Mouse (Mus musculus): Measurements from ENCODE around the gene Rpl3l. TPM values are rescaled to one million over a fixed set of nuclear protein-coding genes. Genes with fewer than 3 reads are reported as not detected.
A peak's percentile ranks its signal among the peaks of the same experiment; 100 is the strongest.
"Not testable (repeated sequence)": the region's sequence is repeated elsewhere in the genome, so short reads cannot be mapped to it uniquely, and the experiment has no call there.

Rpl3l gene
- under 1 TPM in 1 of 4 experiments, not detected in 3; 0.49 TPM for total RNA-seq (2022)

DNA sequence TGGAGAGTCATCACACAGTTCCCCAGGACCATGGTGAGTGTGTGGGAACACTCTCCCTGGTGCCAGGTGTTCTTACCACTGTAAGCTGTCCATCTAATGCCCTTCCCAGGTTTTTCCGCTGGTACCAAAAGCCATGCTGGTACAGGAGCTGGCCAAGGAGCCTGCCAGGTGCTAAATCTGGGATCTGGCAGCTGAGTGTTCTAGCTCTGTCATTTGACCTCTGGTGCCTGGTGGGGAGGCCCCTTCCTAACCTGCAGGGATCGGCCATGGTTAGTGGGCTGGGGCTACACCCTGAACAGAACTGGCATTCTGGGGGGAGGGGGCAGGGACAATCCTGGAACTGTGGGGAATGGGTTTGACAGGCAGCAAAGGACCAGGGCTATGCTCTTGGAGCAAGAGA lies at the start of gene Rpl3l:
TSS of gene Rpl3l (plus strand) at position 203 of the 400 bp plus-strand sequence.
- DNase-seq = no peak

DNA sequence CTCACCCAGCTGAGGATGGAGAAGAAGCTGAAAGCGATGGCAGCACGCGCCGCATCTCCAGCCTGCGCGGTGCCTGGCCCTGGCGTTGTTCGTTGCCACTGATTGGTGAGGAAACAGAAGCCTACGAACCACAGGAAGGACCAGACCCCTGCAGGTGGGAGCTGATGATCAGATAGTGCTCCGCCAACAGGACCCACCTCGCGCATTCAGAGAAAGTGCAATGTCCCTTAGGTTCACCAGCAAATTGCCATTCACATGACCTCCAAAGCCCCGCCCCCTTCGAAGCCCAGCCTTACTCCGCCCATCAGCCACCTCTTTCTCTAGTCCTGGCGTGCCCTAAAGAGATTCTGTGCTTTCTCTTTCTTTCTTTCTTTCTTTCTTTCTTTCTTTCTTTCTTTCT lies 41.1 kb upstream of the Rpl3l start:
- no peak for DNase-seq

DNA sequence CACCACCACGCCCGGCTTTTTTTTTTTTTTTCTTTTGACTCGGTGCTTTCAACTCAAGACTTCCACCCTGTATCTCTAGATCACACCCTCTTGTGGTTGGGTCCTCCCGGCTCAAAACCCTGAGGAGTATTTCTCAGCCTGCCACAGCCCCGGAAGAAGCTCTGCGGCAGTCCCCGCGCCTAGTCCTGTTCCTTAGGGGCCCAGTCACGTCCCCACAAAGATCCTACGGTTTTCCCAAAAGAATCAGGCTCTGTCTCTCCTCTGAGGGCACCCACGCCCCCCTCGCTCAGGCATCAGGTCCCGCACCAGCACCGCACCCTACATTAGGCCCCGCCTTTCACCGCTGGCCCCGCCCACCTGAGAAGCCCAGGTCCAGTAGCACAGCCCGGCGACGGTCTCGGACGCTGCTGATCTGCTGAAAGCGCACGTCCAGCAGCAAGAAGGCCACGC lies 40.4 kb upstream of the Rpl3l start:
- no peak for DNase-seq

DNA sequence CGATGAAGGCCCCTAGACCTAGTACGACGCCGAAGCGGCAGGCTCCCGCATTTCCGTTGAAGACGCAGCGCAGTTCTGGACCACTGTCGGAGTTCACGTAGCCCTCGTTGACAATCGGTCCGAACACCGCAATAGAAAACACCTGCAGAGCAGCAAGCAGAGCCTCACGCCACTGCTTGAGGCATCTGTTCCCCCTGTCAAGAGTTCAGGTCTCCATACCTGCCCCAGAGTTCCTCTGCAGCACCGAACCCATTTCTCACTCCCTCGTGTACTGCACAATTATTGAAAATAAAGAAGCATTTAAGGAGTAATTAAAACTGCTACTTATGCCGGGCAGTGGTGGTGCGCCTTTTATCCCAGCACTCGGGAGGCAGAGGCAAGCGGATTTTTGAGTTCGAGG lies 40.0 kb upstream of the Rpl3l start:
- DNase-seq = no peak

DNA sequence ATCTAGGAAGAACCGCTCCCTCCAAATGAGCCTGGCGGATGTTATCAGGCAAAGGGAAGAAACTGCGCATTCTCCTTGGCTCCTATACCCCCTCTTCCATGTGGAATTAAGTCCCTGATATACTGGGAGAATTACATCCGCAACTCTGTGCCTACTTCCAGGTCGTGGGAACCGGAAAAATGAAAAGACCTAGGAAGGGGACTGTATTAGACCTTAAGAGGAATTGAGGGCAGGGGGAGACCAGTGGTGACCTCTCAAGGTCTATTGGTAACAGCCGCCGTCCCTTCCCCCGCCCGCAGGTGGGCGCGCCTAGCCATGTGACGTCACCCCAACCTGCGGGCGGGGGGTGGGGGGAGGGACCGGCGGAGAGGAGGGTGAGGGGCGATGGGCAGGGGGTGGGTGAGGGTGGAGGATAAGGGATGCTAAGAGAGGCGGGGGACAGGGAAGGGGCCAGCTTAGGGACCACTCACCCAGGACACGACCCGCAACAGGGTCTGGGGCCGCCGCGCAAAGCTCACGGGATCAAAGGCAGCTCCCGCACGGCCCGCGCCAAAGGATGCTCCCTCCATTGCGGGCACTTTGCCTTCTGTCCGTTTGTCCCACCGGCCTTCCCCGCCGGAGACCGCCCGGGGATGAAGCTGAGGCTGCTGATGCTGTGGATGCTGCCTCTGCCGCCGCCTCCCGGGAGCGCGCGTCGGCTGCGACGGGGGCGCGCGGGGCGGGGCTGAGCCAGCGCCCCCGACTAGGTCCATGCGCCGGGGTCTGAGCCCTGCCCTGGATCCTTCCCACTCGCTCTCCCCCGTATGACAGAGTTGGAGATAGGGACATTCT lies 38.2 kb upstream of the Rpl3l start, which contains the start of gene Syngr3:
TSS of gene Syngr3 (minus strand) at position 705 of the 831 bp plus-strand sequence.
- DNase-seq = peak; percentile 3

DNA sequence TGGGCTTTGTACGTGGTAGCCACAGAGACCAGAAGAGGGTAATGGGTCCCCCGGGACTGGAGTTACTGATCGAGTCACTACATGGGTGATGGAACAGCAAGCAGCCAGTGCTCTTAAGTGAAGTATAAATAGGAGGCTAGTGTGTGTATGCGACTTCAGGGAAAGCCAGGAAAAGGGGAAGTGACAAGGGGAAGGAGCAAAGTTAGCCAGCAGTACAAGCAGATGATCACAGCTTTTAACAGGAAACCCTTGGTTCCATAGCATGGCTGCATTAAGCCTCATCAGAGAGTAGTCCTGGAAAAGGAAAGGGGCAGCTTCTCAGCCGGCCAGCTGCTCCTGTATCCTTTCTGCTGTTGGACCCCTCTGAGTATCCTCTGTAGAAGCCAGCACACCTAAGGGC lies 35.2 kb upstream of the Rpl3l start:
- peak; percentile 0 for DNase-seq

DNA sequence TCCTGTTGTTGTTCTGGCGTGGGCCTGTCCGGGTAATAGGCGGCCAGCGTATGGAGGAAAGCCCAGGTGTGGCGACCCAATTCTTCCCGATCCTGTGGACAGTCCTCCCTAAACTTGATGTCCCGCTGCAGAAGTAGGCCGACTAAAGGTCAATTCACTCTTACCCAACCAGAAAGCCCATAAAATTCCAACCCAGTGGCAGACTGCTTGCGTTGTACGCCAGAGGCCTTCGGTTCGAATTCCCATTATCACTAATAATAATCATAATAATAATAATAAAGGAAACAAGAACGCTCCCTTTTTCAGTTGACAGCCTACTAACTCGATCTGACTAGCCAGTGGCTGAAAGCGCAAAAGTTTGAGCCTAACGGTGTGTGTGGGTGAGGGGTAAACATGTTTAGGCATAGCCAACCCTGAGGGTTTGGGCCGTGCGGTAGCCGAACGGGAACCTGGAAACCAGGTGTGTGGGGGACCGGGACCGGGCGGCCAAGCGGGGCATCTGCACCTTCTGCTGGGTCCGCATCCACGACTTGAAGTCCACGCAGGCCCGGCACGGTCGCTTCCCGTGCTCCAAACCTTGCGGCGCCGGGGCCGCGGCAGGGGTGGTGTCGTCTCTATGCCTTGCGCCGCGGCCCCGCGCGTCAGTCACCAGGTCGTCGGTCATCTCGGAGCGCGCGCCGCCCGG lies 32.2 kb upstream of the Rpl3l start:
- no peak for DNase-seq

DNA sequence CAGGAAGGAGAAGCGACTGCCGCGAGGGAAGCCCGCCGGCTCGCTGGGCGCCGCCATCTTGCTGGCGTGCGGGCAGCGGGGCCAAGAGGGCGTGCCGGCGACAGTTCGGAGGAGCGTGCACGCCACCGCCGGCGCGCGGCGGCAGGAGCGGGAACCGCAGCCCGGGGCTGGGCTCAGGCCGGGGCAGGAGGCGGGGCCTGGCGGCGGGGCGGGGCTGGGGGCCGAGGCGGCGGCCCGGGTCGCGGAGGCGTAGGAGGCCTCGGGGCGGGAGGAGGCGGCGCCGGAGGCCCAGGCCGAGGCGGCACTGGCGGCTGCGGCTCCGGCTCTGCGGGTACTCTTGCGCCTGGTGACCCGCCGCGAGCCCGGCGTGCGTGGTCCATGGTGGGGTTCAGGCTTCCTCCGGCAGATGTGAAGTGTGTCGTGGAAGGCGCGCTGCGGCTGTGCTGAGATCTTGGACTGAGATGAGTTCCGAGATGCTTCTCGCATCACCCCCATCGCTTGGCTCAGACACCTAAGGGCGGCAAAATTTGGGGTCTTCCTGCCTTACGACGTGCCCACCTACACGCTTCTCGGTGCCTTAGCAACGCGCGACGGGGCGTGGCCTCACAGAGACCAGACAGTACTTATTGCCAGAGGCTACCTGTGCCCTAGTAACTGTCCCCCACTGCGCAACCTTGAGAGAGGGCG lies 31.5 kb upstream of the Rpl3l start, which contains the start of the genes Gfer and Noxo1:
TSS of gene Gfer (minus strand) at position 146 of the 687 bp plus-strand sequence.
TSS of gene Noxo1 (plus strand) at position 224 of the 687 bp plus-strand sequence.
- peak; percentile 75 for DNase-seq

DNA sequence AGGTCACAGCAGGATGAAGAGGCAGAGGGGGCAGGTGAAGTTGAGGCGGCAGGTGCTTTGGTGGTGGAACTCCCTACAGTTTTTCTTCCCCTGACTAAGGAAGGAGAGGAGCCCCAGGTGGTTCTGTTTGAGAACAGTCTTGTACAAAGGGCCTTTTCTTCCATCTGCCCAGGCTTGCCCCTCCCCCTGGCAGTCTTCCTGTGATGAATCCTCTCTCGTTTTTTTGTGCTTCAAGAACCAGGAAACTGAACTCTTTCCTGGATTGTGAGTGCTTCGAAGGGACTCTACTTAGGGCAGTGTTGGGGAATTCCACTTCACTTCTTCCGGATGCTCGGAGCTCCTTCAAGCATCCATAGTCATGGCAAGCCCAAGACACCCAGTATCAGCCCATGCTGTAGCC lies 29.6 kb upstream of the Rpl3l start:
- DNase-seq = peak; percentile 12

DNA sequence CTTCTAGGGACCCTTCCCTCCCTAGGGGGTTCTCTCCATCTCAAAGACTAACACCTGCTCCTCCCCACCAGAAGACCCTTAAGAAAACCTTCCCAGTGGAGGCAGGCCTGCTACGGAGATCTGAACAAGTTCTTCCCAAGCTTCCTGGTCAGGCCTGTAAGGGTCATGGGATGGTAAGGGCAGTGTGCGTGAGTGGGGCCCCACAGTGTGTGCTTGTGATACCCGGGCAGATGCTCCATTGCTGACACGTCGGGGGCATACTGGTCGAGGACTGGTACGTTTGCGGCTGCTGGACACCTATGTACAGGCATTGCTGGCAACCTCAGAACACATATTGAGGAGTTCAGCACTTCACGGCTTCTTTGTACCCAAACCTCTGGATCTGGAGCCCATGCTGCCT lies 28.9 kb upstream of the Rpl3l start:
- peak; percentile 10 for DNase-seq

DNA sequence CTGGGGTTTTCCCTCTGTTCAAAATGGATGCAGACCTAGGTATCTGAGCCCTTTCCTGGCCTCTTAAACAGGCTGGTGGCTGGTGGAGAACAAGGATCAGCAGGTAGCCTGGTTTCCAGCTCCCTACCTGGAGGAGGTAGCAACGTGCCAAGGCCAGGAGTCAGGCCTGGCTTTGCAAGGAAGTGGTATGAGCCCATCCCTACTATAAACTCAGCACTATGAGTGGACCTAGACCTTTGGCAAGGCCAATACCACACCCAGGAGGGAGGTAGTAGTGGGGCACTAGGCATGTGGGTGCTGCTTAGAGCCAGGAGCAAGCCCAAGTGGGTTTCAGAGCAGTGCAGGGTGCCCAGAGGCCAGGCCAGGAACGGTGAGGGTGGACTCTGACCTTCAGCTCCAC lies 28.1 kb upstream of the Rpl3l start:
- DNase-seq = no peak

DNA sequence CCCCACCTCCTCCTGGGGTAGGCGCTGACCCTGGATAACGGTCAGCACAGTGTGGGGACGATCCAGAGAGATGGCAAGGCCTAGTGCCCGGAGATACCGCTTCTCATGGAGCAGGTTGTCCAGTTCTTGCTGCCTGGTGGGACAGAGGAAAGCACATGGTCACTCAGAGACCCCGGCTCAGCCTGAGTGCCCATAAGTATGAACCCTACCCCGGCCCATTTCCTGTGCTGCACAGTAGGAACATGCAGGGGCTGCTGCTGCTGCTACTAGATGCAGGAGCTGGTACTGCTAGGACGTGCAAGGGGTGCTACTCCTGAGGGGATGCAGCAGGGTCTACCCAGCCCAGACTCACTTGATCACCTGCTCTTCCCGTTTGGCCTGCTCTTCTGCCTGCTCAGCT lies 26.4 kb upstream of the Rpl3l start:
- DNase-seq = no peak

DNA sequence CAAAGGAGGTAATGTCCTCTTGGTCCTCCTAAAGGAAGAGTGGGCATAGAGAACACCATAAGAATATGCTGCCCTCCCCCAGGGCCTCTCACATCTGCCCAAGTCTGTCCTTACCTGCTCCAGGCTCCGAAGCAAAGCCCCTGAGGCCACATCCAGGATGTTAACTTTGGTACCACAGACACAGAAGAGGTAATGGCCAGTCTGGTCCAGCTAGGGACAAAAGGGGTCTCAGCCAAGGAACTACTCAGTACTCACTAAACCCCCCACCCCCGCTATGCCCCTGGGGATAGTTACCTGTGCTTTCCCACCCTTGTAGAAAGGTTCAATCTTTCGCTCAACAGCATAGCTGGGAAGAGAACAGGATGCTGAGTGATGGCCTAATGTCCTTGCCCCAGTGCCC lies 21.8 kb upstream of the Rpl3l start:
- no peak for DNase-seq

DNA sequence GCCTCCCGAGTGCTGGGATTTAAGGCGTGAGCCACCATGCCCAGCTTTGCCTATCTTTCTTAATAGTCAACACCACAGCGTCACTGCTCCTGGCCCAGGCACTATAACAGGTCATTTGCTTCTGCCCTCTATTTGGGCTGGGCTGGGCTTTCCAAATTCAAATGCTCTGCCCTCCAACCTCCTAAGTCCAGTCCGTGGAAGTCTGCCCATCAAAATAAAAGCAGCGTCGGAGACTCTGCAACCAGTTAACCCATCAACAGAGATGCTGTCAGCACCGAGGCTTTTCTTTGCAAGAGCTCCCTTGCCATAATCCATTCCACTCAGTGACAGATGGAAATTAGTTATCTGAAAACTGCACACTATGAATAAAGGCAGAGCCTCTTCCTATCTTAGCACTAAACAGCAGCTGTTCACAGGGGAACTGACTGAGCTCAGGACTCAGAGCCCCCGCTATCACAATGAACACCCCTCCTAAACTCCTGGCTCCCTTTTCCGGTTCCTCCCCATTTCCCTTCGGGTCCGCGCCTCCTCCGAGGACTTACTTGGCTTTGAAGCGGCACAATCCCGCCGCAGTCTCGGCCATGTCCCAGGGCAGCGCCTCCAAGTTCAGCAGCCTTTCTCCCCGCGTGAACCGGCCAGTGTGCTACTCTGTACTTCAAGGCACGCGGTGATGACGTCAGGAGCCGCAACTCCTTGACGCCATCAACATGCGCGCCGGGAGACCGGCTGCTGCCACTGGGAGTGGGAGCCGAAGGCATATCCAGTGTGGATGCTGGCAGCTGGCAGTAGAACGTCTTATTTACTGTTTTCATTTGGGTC lies 20.4 kb upstream of the Rpl3l start, which contains the start of gene Tbl3:
TSS of gene Tbl3 (minus strand) at position 679 of the 819 bp plus-strand sequence.
- DNase-seq = peak; percentile 88

DNA sequence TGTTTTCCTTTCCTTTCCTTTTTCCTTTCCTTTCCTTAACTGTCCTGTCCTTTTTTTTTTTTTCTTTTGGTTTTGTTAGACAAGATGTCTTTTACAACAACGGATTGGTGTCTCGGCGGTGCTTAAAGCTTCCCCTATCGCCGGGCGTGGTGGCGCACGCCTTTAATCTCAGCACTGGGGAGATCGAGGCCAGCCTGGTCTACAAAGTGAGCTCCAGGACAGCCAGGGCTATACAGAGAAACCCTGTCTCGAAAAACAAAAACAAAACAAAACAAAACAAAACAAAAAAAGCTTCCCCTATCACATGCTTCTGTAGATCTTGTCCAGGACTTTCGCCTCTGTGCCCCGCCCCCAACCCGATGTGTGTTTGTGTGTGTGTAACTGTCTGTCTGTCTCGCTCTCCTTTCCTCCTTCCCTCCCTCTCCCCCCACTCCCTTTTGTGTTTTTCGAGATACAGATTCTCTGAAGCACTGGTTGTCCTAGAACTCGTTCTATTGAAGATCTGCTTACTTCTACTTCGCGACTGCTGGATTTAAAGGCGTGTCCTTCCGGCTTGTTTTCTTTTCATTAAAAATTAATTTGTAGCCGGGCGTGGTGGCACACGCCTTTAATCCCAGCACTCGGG lies 19.7 kb upstream of the Rpl3l start:
- DNase-seq = no peak

DNA sequence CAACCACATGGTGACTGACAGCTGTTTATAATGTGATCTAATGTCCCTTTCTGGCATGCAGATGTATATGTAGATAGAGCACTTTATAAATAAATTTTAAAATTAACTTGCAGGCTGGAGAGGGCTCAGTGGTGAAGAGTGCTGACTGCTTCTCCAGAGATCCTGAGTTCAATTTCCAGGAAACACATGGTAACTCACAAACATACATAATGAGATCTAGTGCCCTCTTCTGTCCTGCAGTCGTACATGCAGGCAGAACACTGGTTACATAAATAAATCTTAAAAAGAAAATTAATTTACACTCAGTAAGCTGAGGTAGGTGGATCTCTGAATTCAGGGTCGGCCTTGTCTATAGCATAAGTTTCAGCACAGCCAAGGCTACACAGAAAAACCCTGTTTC lies 19.0 kb upstream of the Rpl3l start:
- no peak for DNase-seq

DNA sequence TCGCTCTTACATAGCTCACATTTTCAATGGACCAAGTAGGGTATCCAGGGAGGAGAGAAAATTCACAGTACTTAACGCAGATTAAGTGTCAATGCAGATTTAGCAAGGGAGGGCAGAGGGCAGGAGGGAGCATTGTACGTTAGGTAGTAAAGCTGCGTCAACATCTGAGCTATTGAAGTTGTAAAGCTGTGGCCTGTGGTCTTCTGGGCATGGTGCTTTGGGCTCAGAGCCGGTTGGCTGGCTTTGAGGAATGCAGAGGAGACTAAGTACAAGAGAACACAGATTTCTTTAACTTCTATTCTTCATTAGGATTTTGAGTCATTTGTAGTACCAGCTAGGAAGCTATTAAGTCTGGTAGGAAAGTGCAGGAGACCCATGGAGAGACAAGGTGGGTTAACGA lies 12.1 kb upstream of the Rpl3l start:
- no peak for DNase-seq

DNA sequence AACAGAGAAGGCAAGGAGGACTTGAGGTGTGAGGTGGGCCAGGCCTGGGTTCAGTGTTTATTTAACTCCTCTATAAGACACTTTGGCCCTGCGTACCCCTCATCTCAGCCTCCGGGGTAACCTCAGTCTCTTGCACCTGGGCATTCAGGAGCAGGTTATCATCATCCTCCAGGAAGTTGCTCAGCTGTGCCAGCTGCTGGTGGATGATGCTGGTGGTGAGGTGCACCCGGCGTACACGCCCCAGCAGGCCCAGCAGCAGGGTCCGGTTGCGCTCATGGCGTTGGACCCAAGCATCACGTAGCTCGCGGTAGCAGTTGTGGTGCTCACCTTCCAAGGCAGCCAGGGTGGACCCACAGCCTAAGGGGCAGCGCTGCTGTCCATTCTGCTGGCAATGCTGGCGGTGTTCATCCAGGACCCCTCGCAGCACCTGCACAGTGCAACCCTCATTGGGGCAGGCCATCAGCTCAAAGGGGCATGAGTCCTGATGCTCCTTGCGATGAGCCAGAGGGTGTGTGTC lies 11.4 kb upstream of the Rpl3l start:
- DNase-seq = no peak

DNA sequence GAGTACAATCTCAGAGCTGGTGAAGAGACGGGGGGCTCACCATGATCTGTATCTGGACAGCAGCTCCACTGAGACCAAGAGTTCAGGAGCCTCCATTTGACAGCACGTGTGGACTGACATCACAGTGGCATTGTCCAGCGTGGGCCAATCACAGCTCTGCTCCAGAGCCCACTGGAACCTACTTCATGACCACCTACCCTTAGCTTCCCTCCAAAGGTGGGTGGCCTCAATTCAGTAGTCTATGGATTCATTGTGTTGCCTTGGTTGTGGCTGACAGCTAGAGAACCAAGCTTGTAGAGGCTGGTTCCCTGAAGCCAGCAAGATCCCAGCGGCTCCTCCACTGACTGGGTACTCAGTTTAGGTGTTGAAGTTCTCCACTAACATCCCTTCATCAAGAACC lies 9.7 kb upstream of the Rpl3l start, which contains the start of the genes Rnf151 and Rps2:
TSS of gene Rnf151 (minus strand) at position 121 of the 400 bp plus-strand sequence.
TSS of gene Rps2 (plus strand) at position 174 of the 400 bp plus-strand sequence.
- no peak for DNase-seq

DNA sequence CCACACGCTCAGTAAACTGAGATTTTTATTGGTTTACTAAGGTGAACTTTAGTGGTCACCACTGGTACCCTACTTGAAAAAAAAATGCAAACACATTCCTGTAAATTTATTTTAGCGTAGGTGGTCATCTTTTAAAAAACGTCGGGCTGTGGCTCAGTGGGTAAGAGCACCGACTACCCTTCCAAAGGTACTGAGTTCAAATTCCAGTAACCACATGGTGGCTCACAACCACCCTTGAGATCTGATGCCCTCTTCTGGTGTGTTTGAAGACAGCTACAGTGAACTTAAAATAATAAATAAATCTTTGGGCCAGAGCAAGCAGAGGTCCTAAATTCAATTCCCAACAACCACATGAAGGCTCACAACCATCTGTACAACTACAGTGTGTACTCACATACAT lies 8.7 kb upstream of the Rpl3l start:
- not testable (repeated sequence) for DNase-seq
